Mouse (Mus musculus) 416B (cell line): ENCODE data around the gene Plaur.
A peak's percentile ranks its signal among the peaks of the same experiment; 100 is the strongest.
"Not testable (repeated sequence)": the region's sequence is repeated elsewhere in the genome, so short reads cannot be mapped to it uniquely, and the experiment has no call there.

Source experiments
- DNase-seq: peaks from one replicate; pipeline ENCODE4 v3.0.0; 2011; ENCODE audit warnings: low read depth

Plaur gene

DNA sequence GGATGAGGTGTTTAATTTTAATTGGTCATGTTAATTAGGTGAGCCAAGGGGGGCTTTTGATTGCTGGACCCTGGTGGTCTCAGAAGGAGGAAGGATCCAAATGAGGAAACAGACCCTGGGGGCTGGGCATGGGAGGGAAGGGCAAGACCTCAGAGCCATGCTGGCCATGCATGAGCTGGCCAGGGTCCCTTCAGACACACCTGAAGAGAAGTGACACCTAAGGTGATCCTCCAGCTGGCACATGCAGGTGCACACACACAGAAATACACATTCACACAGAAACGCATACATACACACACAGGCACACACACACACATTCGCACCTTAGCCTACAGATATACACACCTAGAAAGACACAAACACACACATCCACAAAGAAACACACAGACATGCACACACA, 17.4 kb downstream of the Plaur start:
- no peak for DNase-seq

GRCm38 (mm10) chr7:24480121-24480941, 18.0 kb downstream of the Plaur start:
- no peak for DNase-seq

DNA sequence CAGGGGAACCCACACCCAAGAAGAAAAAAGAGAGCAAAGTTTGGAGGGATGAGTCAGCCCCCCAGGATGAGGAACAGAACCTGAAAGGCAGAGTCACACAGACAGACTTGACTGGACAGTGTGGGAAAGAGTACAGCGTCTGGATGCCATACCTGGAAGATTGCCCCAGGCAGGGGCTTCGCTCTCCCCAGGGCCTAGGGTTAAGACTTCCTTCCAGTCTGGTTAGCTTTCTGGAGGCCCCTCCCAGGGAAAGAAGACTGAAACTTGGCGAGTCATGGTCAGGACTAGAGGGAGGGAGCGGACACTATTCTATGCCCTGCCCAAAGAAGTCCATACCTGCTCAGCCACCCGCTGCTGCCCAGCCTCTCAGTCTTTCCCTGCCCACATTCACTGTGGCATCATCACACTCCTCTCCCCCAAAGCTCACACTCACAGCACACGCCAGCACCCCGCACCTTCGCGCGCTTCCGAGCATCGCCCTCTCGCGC, 18.7 kb downstream of the Plaur start:
- DNase-seq: no peak

- DNase-seq: no peak
Observed at GRCm38 (mm10) chr7:24481474-24482207, 19.4 kb downstream of the Plaur start, which contains the start of gene Cadm4. Gene Cadm4 (plus strand): TSS chr7:24482023.

- no peak for DNase-seq
Observed at GRCm38 (mm10) chr7:24482208-24483020, 20.1 kb downstream of the Plaur start.

GRCm38 (mm10) chr7:24483291-24483690, 21.0 kb downstream of the Plaur start:
- not testable (repeated sequence) for DNase-seq

DNA sequence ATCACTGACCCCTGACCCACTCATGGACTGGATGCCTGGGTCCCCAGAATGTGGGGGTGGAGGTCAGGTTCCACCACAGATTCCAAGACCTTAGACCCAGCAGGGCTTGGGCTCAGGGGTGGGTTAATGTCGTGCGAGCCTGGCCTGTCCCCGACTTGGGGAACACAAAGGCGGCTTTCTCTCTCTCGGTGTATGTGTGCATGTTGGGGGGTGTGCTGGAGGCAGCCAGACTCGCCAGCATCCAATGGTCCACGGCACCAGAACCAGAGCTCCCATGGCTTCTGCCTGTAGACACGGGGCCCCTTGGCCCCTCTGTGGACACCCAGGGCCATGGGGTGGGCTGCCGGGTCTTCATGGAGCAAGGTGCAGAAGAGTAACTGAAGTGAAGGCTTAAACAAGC, 23.2 kb downstream of the Plaur start:
- DNase-seq: no peak

GRCm38 (mm10) chr7:24486654-24487130, 24.4 kb downstream of the Plaur start:
- DNase-seq: no peak

DNA sequence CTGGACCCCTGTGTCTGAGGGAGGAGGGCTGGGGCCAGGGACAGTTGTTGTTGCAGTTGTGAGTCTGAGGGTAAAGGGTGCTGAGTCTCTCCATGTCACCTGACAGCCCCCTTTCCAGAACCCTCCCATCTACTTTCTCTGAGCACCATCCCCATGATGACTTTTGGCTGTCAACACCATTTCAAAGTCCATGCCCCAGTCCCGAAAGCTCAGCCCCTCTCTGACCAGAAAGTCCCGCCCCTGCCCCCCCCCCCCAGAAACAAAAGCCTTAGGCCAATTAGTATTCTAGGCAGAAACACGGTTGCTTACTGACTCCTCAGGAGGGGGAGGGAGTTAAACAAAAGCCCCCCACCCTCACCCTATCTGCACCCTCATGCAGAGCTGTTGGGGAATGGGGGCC, 25.1 kb downstream of the Plaur start:
- DNase-seq: no peak

- DNase-seq: no peak
Observed at GRCm38 (mm10) chr7:24488303-24488702, 26.0 kb downstream of the Plaur start.

DNA sequence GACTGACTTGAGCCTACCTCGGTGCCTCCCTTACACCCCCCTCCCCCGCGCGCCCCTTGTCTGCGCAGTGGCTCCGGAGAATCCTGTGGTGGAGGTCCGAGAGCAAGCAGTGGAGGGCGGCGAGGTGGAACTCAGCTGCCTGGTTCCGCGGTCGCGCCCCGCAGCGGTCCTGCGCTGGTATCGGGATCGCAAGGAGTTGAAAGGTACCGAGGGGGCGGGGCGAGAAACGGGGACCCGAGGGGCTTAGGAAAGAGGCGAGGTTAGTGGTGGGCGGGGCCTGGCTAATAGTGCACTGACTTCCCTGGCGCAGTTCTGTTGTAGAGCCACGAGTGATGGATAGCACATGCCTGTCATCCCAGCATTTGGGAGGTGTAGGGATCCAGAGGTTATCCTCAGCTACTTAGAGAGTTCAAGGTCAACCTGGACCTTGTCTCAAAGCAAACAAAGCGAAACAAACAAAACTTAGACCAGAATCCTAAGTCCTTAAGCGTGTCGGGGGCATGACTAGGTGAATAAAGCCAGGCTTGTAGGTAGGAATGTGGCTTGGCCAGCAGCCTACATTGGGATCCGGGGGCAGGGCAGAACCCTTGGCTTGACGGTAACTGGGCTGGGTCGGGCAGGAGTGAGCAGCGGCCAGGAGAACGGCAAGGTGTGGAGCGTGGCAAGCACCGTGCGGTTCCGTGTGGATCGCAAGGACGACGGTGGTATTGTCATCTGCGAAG, 37.7 kb downstream of the Plaur start:
- DNase-seq: no peak

DNA sequence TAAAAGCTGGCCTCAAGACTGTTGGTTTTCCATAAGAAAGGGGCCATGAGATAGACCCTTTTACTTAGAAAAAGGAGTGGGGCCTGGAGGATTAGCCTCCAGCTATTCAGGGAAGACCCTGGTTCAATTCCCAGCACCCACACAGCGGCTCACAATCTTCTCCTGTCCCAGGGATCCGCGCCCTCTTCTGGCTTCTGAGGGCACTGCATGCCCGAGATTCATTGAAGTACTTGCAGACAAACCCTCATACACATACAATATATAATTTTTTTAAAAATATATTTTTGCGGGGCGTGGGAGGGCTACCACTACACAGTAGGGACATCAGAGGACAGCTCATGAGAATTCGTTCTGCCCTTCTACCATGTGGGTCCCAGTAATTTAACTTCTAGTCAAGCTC, 38.6 kb downstream of the Plaur start:
- DNase-seq: peak; percentile 52

DNA sequence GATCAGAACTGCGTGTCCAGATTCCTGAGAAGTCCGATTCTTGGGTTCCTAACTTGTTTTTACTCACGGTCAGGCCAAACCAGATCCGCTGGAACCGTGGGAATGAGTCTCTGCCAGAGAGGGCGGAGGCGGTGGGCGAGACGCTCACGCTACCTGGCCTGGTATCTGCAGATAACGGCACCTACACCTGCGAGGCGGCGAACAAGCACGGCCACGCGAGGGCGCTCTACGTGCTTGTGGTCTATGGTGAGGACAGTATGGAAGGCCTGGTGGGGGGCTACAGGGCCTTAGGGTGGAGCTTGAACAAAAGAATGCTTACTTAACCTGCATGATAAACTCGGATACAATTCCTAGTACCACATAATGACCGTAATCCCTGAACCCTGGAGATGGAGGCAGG, 39.2 kb downstream of the Plaur start:
- DNase-seq: no peak

DNA sequence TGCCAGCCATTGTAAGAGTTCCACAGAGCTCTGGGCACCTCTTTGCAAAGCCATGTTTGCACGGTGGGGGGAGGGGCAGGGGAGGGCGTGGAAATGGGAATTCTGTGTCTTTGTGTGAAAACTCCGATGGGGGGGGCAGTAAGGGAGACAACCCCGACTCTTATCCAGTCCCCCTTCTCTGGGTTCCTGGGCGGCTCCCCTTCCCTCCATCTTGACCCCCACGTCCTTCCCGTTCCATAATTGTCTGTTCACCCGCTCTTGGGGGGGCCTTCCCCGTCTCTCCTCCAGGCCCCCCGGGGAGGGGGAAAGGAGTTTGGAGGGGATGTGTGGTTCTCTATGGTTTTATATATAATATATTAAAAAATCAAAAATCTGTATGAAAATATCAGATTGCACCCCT, 41.7 kb downstream of the Plaur start:
- DNase-seq: no peak

DNA sequence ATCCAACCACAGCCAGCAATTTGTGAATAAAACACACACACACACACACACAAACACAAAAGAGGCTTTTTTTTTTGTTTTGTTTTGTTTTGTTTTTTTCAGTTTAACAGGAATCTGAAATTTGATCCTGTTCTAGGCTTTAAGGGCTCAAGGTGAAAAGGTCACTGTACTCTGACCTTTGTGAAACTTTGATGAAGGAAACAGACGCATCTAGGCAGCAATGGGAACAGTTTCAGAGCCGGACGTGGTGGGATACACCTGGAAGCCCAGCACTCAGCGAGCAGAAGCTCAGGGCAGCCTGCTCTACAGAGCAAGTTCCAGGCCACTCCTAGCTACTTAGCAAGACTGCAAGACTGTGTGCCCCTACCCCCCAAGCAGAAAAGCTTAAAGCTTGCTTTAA, 42.6 kb downstream of the Plaur start:
- no peak for DNase-seq

DNA sequence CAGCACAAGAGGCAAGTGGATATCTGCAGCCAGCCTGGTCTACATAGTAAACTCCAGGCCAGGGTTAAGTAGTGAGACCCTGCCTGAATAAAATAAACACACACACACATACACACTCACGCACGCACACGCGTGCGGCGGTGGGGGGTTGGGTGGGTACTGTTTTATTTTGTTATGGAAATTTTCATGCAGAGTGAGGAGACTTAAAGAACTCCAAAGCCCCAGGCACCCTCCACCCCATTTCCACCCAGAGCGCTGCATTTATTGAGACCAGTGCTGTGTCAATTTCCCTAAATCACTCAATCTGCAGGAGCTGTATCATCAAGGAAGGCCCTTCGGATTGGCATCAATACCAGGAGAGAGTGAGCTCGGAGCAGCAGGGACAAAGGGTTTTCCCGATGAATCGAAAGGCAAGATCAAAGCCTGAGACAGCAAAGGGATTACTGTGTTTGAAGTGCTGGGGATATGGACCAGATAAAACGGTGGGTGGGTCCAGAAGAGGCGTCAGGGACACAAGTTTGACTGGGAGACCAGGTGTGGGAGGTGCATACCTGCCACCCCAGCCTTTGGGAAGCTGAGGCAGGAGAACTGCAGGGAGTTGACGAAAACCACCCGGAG, 43.3 kb downstream of the Plaur start:
- DNase-seq: no peak

GRCm38 (mm10) chr7:24506065-24506459, 43.8 kb downstream of the Plaur start:
- peak; percentile 52 for DNase-seq

DNA sequence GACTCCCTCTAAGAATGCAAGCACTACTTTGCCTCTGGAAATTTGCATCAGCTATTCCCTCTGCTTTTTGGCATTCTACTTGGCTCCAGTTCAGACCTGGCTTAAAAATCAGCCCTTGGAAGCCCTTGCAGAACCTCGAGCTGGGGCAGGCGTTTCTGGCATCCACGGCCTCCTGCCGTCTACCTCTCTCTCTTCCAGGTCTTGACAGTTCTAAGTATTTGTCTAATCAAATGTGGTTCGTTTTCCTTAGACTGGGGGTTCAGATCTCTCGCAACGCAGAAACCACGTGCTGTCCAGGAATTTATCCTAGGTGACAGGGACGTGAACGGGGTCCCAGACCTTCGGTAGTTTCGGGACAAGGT, 44.2 kb downstream of the Plaur start:
- no peak for DNase-seq

DNA sequence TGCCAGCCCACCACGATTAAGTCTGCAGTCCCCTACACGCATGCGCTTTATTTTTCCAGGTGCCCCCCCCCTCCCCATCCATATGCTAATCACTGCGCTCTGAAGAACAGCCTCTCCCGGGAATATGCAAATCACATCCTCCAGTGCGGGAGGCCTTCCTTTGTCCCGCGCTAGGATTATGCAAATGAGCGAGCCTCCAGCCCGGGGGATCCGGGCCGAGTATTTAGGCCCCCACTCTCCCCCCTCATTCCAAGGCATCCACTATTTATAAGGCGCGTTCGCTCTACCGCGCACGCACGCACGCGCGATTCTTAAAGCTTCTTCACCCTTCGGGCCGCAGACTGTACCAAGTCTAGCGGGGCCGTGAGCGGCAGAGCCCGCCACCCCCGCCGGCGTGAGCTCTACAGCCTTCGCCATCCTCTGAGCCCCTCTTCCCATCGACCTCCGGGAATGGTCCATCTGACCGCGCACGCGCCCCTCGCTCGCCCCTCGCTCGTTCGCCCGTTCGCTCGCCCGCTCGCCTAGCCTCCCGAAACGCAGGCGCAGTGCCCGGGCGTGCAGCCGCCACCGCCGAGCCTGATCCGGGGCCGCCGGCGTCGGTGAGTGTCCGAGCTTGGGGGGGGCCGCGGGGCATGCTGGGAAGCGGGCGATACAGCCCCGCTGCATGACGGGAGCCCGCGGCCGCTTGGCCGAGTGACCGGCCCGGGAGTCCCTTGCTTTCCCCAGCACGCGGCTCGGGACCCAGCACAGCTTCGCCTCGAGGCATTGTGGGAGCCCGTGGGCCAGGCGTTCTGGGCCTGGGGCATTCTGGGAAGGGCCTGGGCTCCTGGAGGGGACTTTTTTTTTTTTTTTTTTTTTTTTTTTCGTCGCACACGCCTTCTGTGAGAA, 44.8 kb downstream of the Plaur start, which contains the start of gene Zfp428:
Gene Zfp428 (plus strand): TSS at position 169 of the 888 bp plus-strand sequence.
- DNase-seq: peak; percentile 85

- peak; percentile 28 for DNase-seq
Observed at GRCm38 (mm10) chr7:24507726-24508114, 45.4 kb downstream of the Plaur start.
